Mouse (Mus musculus): ENCODE measurements around the gene Lyve1. TPM values are rescaled to one million over a fixed set of nuclear protein-coding genes. Genes with fewer than 3 reads are reported as not detected.
"Not testable (repeated sequence)": the region's sequence is repeated elsewhere in the genome, so short reads cannot be mapped to it uniquely, and the experiment has no call there.

Gene Lyve1
- 0.18 and 0.30 TPM in 2 replicates for polyA plus RNA-seq (2016; fragmentation: Nextera tagmentation; extraction: Ambion mirVana)

DNA sequence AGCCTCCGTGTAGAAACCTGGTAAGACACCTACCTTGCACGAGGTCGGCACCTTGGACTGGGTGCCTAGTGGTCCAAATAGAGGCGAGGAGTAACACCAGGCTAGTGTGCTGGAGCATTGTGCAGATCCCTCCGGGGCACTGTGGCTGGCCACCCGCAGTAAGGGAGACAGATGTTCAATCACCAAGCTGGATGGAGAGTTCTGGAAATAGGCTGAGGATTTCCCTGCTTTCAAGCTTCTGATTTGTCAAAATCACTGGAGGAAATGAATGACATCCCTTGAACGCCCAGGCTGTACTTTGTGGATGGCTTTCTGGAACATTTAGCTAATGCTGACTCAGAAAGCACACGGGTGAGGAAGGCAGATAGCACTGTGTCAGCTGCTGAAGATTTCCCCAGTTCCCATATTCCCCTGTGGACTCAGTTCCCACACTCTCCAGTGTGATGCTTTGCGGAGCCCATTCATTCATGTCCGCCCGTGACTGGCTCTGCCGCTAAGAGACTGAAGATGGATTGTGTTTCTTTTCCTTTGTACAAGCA, at the start of gene Lyve1:
TSS of gene Lyve1 (minus strand) at position 489 of the 539 bp plus-strand sequence.
- H3K36me3 ChIP-seq: no peaks in the 10 kb centered on the region
- WGBS: 88% methylated on average over 12 of the region's 12 CpGs
- no peaks in the 10 kb centered on the region for H3K9me3 ChIP-seq (replicated peaks)
- no peak within 1 kb of the TSS for H3K27ac ChIP-seq
- no peaks in the 10 kb centered on the region for H3K27me3 ChIP-seq (ENCODE audit: low read depth, poor library complexity, severe bottlenecking)
- no peak for DNase-seq (ENCODE audit: low spot score)
- H3K4me3 ChIP-seq: no peak within 1 kb of the TSS
- no peaks in the 10 kb centered on the region for H3K4me1 ChIP-seq

DNA sequence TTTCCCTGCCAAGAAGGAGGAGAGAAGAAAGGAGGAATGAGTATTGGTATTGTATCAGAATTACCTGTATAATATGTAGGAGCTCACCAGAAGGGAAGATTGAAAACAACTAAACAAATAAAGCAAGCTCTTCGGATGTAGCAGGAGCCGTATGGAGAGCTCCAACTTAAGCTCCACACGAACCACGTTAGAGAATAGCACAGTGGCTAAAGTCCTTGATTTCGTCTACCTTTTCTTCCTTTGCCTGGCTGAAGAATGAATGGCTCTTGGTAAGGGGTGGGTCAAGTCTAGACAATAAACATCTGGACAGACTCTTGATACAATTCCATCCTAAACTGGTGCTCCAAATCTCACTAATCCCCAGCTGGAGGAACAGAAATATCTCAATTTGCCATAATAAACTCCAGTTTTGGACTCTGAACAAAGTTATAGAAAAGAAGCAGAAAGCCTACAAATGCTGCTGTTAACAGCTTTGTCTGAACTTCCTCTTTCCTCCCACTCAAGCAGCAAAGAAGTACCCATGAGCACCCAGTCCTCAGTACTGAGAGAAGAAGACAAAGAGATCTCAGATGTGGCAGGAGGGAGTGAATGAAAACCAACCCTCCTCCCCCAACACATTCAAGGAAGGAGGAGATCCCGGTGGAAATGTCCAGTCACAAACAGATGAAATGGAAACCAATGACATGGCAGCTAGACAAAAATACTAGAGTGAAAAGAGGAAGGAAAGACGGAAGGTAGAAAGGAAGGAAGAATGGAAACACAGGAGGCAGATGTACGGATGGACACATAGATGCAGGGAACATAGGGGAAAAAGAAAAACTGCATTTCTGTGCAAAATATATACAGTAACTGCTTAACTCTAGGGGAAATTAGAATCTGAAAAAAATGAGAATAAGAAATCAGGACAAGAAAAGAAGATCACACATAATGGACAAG, 45.4 kb upstream of the Lyve1 start:
- DNase-seq (ENCODE audit: low spot score): no peak
- WGBS: 88% methylated on average over 8 of the region's 8 CpGs

DNA sequence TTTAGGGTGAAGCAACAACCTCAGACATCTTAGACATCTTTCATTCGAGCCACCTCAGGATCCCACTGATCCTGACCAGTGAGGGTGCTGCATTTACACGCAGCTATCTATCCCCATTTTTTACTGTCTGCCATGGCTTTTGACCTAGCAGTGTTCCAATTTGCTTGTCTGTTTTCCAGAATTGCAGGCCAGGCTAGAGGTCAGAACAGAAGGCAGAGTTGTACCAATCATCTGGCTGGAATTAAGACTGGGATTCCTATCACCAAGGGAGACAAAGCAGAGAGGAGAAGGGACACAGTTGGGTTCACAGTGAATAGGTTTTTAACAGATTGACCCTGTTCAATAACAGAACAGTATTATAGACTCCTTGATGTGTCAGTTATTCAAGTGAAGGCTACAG, 43.5 kb upstream of the Lyve1 start:
- Histone ChIP-seq H3K9me3 (replicated peaks) (no peaks in the 10 kb centered on the region), H3K36me3 (no peaks in the 10 kb centered on the region), H3K27ac (no peak overlapping the region), H3K27me3 (ENCODE audit: low read depth, poor library complexity, severe bottlenecking) (no peaks in the 10 kb centered on the region), H3K4me3 (no peak overlapping the region), H3K4me1 (no peaks in the 10 kb centered on the region; the same call in 1 of the 2 replicates)
- 85% methylated on average over 2 of the region's 2 CpGs for WGBS
- no peak for DNase-seq (ENCODE audit: low spot score)

More for the DNA sequence above, 45.4 kb upstream of the Lyve1 start:
- Histone ChIP-seq H3K9me3 (replicated peaks) (no peaks in the 10 kb centered on the region), H3K27me3 (ENCODE audit: low read depth, poor library complexity, severe bottlenecking) (no peaks in the 10 kb centered on the region), H3K4me3 (no peak overlapping the region), H3K36me3 (no peaks in the 10 kb centered on the region), H3K4me1 (no peaks in the 10 kb centered on the region), H3K27ac (no peak overlapping the region)

DNA sequence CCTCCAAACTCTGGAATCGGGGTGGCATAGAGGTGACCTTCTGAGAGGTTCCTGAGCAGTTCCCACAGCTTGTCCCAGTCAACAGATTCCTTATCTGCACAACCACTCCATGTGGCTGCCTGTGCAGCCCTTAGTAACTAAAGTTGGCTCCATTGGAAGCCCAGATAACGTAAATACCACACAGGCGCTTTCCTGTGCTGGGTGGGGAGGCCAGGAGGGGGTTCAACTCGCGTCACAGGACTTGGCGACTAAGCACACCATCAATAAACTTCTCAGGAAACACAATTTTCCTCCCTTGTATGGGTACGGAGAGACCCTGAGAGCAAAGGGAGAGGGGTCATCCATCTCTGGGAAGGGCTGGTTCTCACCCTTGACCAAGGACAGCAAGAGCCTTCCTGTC, 40.2 kb upstream of the Lyve1 start:
- WGBS: 79% methylated on average over 7 of the region's 7 CpGs

DNA sequence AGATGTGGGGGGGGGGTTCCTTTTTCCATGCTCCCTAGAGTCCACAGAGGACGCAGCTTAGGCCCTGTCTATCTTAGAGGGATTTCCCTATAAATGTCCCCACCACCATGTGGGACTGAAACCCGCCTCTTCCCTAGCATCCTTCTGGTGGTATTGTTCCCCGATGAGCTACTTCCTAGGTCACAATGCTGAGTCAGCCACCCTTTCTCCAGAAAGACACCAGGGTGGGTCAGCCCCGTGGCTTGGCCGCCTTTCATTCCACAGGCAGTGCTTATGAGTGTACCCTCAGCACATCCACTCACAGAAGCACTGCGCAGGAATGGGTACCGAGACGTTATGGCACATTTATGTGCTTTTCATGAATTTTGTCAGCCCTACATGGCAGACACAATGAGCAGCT, 34.2 kb upstream of the Lyve1 start:
- no peak for DNase-seq (ENCODE audit: low spot score)
- Histone ChIP-seq H3K9me3 (replicated peaks) (no peaks in the 10 kb centered on the region), H3K4me1 (no peaks in the 10 kb centered on the region), H3K27me3 (ENCODE audit: low read depth, poor library complexity, severe bottlenecking) (no peaks in the 10 kb centered on the region), H3K36me3 (no peaks in the 10 kb centered on the region), H3K27ac (no peak overlapping the region), H3K4me3 (no peak overlapping the region)
- WGBS: 92% methylated on average over 8 of the region's 8 CpGs

More for the DNA sequence above, 40.2 kb upstream of the Lyve1 start:
- DNase-seq (ENCODE audit: low spot score): no peak
- no peaks in the 10 kb centered on the region for H3K36me3 ChIP-seq
- no peak overlapping the region for H3K4me3 ChIP-seq
- H3K4me1 ChIP-seq: no peaks in the 10 kb centered on the region; the same call in 1 of the 2 replicates
- H3K27ac ChIP-seq: no peak overlapping the region
- H3K27me3 ChIP-seq (ENCODE audit: low read depth, poor library complexity, severe bottlenecking): no peaks in the 10 kb centered on the region
- no peaks in the 10 kb centered on the region for H3K9me3 ChIP-seq (replicated peaks)

DNA sequence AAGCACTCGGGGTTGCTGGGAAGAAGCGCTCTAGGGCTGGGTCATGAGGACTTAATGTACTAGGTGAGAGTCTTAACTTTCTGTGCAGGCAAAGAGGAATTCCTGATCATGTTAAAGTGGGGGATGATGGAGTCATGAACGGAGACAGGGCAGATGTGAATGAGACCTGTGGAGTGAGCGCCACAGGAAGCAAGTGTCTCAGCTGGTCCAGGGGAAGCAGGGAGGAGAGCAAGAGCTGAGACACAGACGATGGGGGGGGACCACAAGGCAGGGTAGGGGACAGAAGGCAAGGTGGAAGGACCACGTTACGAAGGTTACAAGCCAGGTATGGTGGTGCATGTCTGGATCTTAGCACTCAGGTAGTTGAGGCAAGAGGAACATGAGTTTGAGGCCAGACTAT, 33.4 kb upstream of the Lyve1 start:
- Histone ChIP-seq H3K4me3 (no peak overlapping the region), H3K4me1 (no peaks in the 10 kb centered on the region), H3K36me3 (no peaks in the 10 kb centered on the region), H3K27ac (no peak overlapping the region), H3K27me3 (ENCODE audit: low read depth, poor library complexity, severe bottlenecking) (no peaks in the 10 kb centered on the region), H3K9me3 (replicated peaks) (no peaks in the 10 kb centered on the region)
- 91% methylated on average over 7 of the region's 7 CpGs for WGBS
- no peak for DNase-seq (ENCODE audit: low spot score)

DNA sequence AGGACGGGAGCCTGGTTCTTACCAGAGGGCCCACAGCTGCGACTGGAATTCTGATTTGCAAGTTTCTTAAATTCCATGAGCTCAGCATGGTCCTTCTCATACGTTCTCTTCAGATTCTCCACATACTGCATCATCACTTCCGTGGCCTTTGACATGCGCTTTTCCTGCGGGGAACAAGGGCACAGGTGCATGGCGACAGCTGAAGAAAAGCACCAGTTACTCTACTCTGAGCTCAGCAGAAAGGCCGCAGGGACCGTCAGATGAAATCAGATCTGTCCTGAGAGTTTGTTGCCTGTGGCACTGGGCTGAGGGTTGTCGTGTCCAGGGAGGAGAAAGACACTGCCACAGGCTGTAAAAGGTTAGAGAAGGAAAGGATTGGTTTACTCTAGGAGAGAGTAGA, 32.7 kb upstream of the Lyve1 start:
- H3K4me3 ChIP-seq; H3K36me3 ChIP-seq; H3K27me3 ChIP-seq (ENCODE audit: low read depth, poor library complexity, severe bottlenecking); H3K4me1 ChIP-seq; DNase-seq (ENCODE audit: low spot score); H3K27ac ChIP-seq; H3K9me3 ChIP-seq (replicated peaks): not testable (repeated sequence)
- WGBS: 82% methylated on average over 10 of the region's 10 CpGs

DNA sequence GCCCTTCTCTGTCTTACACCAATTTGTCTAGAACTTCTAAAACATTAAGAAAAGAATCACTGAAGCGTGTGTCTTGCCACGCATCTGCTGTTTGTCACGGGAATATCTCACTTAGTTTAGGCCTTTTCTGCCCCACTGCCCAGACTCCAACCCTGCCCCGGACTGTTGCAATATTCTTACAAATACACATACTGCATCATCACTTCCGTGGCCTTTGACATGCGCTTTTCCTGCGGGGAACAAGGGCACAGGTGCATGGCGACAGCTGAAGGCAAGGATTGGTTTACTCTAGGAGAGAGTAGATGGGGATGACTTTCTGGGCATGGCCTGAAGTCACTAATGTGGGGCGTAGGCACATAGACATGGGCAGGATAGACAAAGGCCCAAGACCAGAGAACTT, 31.6 kb upstream of the Lyve1 start:
- Histone ChIP-seq H3K4me3 (no peak overlapping the region), H3K4me1 (no peaks in the 10 kb centered on the region), H3K27me3 (ENCODE audit: low read depth, poor library complexity, severe bottlenecking) (no peaks in the 10 kb centered on the region), H3K9me3 (replicated peaks) (no peaks in the 10 kb centered on the region), H3K36me3 (no peaks in the 10 kb centered on the region), H3K27ac (no peak overlapping the region)
- DNase-seq (ENCODE audit: low spot score): no peak
- WGBS: 96% methylated on average over 9 of the region's 9 CpGs

DNA sequence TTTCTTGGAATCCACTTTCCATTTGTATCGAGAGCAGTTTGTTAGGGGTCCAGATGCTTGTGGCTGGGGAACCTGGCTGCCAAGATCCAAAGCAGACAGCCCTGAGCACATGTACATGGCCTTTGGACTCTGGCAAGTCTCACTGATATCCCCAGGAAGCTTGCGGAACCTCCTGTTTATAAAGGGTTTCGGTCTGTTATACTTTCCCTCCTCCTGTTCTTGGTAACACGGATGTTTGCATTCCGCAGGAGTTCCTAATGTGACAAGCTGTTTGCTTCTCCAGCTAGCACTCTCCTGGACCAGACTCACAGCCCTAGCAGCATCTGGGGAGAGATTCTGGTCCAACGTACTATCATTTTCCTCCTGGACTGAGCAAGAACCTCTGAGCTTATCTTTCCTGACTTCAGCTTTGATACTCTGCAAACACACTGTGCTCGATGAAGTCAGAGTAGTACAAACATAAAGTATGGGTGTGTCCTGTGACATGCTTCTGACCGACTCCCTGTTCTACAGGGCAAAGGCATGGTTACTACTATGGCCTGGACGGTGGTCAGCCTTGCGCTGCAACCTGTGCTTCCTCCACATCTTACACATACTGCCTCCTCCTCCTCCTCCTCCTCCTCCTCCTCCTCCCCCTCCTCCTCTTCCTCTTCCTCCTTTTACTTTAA, 31.0 kb upstream of the Lyve1 start:
- Histone ChIP-seq H3K27me3 (ENCODE audit: low read depth, poor library complexity, severe bottlenecking) (no peaks in the 10 kb centered on the region), H3K4me1 (no peaks in the 10 kb centered on the region), H3K4me3 (no peak overlapping the region), H3K9me3 (replicated peaks) (no peaks in the 10 kb centered on the region), H3K36me3 (no peaks in the 10 kb centered on the region), H3K27ac (no peak overlapping the region)
- DNase-seq (ENCODE audit: low spot score): no peak
- WGBS: 88% methylated on average over 10 of the region's 10 CpGs

DNA sequence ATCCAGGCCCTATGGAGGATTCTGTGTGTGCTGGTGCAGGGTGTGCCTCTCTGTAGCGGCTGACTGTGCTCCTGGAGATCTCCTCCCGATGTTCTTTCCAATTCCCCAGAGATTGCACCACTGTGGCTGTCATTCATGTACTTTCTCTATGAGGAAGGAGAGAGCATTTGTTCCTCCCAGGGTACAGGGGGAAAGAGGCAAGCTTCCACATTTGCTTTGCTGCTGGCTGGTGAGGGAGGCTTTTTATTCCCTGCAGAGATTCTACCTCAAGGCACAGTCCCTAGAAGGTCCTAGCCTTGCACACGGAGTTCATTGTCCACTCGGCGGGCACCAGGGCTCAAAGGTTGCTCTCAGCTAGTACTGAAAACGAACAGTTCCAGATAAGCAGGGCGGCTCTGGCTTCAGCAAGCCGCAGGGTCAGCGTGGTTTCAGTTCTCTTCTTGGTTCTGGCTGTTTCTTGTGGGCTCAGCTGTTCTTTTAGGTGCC, 28.5 kb upstream of the Lyve1 start:
- Histone ChIP-seq H3K9me3 (replicated peaks) (no peaks in the 10 kb centered on the region), H3K4me3 (no peak overlapping the region), H3K36me3 (no peaks in the 10 kb centered on the region), H3K4me1 (no peaks in the 10 kb centered on the region), H3K27me3 (ENCODE audit: low read depth, poor library complexity, severe bottlenecking) (no peaks in the 10 kb centered on the region), H3K27ac (no peak overlapping the region)
- WGBS: 83% methylated on average over 9 of the region's 9 CpGs
- DNase-seq (ENCODE audit: low spot score): no peak

DNA sequence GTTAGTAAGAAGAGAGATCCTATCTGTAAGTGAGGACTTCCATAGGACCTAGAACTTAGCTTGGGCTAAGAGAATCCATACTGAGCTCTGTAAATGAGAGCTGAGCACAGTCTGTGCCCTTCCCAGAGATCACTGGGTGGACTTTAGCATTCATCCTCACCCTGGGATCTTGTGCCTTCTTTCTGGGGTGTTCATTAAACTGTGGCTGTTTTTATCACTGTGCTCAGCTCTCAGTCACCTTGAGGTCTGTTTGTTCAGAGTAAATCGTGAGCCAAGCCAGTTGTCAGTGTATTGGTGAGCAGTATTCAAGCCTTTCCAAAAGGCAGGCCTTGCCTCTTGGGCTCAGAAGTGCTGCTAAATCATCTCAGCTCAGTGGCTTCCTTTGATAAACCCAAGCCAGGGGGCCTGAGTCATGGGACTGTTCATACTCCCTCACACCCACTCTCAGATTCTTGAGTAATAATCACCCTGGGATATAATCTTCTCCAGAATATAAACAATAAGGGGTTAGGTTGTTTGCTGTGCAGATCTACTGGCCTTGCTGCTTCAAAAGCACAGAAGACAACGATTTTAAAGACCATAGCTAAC, 18.8 kb upstream of the Lyve1 start:
- H3K36me3 ChIP-seq: no peaks in the 10 kb centered on the region
- H3K27me3 ChIP-seq (ENCODE audit: low read depth, poor library complexity, severe bottlenecking): no peaks in the 10 kb centered on the region
- no peak overlapping the region for H3K27ac ChIP-seq
- no peak for DNase-seq (ENCODE audit: low spot score)
- no peak overlapping the region for H3K4me3 ChIP-seq
- WGBS: 82% methylated on average over 2 of the region's 2 CpGs
- no peaks in the 10 kb centered on the region for H3K9me3 ChIP-seq (replicated peaks)
- H3K4me1 ChIP-seq: peaks cover 7% of the 10 kb centered on the region; the same call in 1 of the 2 replicates

DNA sequence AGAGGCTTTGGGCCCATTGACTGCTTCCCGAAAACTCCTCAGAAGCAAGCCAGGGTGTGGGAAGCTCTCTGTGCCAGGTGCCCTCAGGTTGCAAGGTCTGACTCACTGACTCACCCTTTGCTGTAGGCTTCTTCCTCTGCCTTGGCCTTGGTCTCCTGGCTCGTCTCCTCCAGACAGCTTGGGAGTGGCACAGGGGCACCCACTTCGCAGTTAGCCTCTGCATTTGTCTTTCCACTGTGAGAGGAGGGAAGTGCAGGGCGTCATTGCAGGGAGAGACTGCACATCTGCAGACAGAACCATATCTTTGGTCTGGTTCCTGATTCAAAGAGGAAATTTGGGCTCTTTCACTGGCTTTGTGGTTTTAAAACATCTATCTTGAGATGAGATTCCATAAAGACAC, 15.0 kb upstream of the Lyve1 start:
- H3K27ac ChIP-seq: no peak overlapping the region
- H3K4me3 ChIP-seq: no peak overlapping the region
- 0 out of 2 replicates have a peak, but pooled peaks cover 3% of the 10 kb centered on the region for H3K4me1 ChIP-seq
- 82% methylated on average over 4 of the region's 4 CpGs for WGBS
- no peaks in the 10 kb centered on the region for H3K9me3 ChIP-seq (replicated peaks)
- no peaks in the 10 kb centered on the region for H3K27me3 ChIP-seq (ENCODE audit: low read depth, poor library complexity, severe bottlenecking)
- no peak for DNase-seq (ENCODE audit: low spot score)
- no peaks in the 10 kb centered on the region for H3K36me3 ChIP-seq
